Mouse (Mus musculus) bone marrow, adult 2 months (tissue): ENCODE results near the gene Cfap69. TPM values are rescaled to one million over a fixed set of nuclear protein-coding genes. Genes with fewer than 3 reads are reported as not detected.

Source experiments
- H3K27ac ChIP-seq: fragments of 200-500 bp; 2 replicates; pipeline ENCODE4 v1.5.1; 2012; ENCODE audit warnings: low read depth, mild to moderate bottlenecking, control low read depth, inconsistent platforms, low read length; ENCODE audit not compliant: control insufficient read depth, poor library complexity, insufficient read depth
- H3K4me1 ChIP-seq: fragments of 200-500 bp; 2 replicates; pipeline ENCODE4 v1.6.1; 2011; ENCODE audit warnings: low read length; ENCODE audit not compliant: control insufficient read depth, insufficient read depth
- H3K4me3 ChIP-seq: fragments of 200-500 bp; replicated peaks from 2 replicates; pipeline ENCODE3; 2011; ENCODE audit warnings: mild to moderate bottlenecking, low read depth, low read length, control low read depth; ENCODE audit not compliant: control insufficient read depth
- CTCF ChIP-seq: fragments of 200-500 bp; IDR thresholded peaks from 2 replicates; pipeline ENCODE4 v1.5.1; 2011; ENCODE audit warnings: low read length, control low read depth; ENCODE audit not compliant: control insufficient read depth, insufficient read depth
- POLR2A ChIP-seq: fragments of 200-500 bp; IDR thresholded peaks from 2 replicates; pipeline ENCODE4 v1.6.1; 2011; ENCODE audit warnings: low read depth, mild to moderate bottlenecking, control low read depth, low read length, borderline replicate concordance; ENCODE audit not compliant: control insufficient read depth
- WGBS: fragments of 180-500 bp; shearing (Covaris S2); methylation state at CpG from one replicate; pipeline ENCODE4 v1.1.7; 2018; 5-methylcytosine and 5-hydroxymethylcytosine counted together
- polyA plus RNA-seq: library from polyadenylated mRNA; stranded (reverse); fragments of >200 nt; gene quantifications from 2 replicates; pipeline ENCODE4 v1.2.4, GENCODE M21; 2011; ENCODE audit warnings: low replicate concordance; ENCODE audit not compliant: missing spikeins, insufficient read depth, insufficient read length

The Cfap69 gene
- polyA plus RNA-seq, 1 experiment: not detected

DNA sequence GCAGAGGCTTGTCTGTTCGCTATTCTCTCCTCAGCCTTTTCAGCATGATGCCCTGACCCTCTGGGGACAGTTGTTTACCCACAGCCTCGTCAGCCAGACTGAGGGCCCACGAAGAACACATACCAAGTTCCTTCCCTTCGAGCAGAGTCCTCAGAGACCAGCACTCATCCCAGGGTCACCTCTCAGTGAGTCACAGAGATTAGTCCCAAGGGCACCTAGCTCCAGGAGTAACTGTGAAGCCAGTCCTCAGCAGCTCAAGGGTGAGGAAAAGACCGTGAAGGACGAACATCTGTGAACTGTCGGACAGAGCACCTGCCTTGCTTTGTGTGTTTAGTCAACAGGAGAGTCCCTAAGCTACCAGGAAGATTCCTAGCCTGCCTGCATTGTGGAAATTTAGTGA is 4.9 kb upstream of the Cfap69 start:
- Histone ChIP-seq H3K27ac (no peak overlapping the region), H3K4me1 (no peaks in the 10 kb centered on the region; the same call in 1 of the 2 replicates), H3K4me3 (no peak overlapping the region)
- TF ChIP-seq POLR2A: no peak
- TF ChIP-seq CTCF: no peak
- WGBS: 69% methylated on average over 7 of the region's 7 CpGs

DNA sequence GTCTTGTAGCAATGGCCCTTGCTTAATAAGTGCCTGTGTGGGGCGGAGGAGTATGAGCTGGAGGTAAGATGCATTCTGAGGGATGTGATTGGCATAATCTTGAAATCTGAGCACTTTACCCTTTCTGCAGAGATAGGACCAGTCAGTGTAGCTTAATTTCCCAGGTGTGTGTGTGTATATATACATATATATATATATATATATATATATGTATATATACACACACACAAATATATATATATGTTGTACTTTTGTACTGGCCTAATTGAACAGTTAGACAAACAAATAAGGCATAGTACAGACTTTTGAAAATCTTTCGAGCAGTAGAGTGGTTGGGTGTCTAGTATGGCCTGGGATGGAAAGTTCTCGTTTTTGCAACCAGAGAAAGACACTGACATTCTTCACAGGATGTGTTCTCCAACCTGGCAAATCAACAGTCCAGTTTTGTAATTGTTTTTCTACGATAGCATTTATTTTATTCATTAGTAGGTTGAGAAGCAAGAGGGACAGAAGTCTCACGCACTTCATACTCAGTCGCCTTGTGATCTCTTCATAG is 410 bp upstream of the Cfap69 start:
- H3K27ac ChIP-seq: no peak overlapping the region
- 62% methylated on average over 6 of the region's 6 CpGs for WGBS
- TF ChIP-seq CTCF (no peak), POLR2A (no peak)
- H3K4me1 ChIP-seq: no peaks in the 10 kb centered on the region; the same call in 1 of the 2 replicates
- no peak overlapping the region for H3K4me3 ChIP-seq

DNA sequence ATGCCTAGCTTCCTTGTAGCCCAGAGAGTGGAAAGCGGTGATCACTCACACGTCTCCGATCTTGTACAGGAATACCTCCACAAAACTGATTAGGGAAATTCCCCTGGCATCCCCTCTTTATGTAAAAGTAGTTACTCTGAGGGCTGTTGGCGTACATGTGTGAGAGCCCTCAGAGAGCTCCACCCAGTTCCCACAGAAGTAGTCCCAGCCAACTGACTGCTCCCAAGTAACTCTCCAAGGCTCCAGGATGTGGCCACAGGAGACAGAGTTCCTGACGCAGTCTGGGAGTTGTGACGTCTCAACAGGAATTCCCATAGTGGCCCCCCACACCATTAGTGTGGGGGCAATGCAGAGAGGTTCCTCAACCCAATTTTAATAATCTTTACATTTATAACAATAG is 982 bp downstream of the Cfap69 start:
- H3K4me3 ChIP-seq: no peak overlapping the region

DNA sequence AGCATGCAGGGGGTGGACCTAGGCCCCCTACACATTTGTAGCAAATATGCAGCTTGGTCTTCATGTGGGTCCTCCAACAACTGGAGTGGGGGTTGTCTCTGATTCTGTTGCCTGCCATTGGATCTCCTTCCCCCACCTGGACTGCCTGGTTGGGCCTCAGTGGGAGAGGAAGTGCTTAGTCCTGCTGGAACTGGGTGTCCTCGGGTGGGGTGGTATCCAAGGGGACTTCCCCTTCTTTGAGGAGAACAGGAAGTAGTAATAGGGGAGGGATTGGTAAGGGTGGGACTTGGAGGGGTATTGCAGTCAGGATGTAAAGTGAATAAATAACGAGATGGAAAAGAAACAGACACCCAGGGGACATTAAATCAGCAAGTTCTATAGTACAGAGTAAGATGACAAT is 5.4 kb downstream of the Cfap69 start:
- Histone ChIP-seq H3K27ac (no peak overlapping the region), H3K4me3 (no peak overlapping the region), H3K4me1 (no peaks in the 10 kb centered on the region)
- WGBS: 0% methylated on average over 2 of the region's 2 CpGs
- no peak for TF ChIP-seq CTCF
- no peak for TF ChIP-seq POLR2A

More for the DNA sequence above, 982 bp downstream of the Cfap69 start:
- TF ChIP-seq CTCF: no peak
- TF ChIP-seq POLR2A: no peak
- no peak overlapping the region for H3K27ac ChIP-seq
- no peaks in the 10 kb centered on the region; the same call in 1 of the 2 replicates for H3K4me1 ChIP-seq
- WGBS: 52% methylated on average over 6 of the region's 6 CpGs

DNA sequence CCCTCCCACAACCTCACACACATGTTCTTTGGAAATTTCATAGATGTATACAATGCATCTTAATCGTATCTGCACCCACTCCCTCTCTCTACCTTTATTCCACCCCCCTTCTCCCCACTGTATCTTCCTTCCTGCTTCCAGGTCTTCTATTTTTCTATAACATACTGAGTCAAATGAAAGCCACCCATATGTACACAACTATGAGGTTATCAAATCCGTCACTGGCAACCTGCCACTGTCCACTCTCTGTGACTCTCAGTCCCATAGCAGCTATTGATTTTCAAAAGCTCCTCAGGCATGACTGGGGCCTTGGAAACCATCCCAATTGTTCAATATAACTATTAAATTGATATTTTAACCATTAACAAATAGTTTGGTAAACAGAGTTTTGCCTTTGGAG is 6.1 kb downstream of the Cfap69 start:
- TF ChIP-seq CTCF (no peak), POLR2A (no peak)
- 72% methylated on average over 2 of the region's 2 CpGs for WGBS
- no peak overlapping the region for H3K4me3 ChIP-seq
- H3K27ac ChIP-seq: no peak overlapping the region
- no peaks in the 10 kb centered on the region for H3K4me1 ChIP-seq

DNA sequence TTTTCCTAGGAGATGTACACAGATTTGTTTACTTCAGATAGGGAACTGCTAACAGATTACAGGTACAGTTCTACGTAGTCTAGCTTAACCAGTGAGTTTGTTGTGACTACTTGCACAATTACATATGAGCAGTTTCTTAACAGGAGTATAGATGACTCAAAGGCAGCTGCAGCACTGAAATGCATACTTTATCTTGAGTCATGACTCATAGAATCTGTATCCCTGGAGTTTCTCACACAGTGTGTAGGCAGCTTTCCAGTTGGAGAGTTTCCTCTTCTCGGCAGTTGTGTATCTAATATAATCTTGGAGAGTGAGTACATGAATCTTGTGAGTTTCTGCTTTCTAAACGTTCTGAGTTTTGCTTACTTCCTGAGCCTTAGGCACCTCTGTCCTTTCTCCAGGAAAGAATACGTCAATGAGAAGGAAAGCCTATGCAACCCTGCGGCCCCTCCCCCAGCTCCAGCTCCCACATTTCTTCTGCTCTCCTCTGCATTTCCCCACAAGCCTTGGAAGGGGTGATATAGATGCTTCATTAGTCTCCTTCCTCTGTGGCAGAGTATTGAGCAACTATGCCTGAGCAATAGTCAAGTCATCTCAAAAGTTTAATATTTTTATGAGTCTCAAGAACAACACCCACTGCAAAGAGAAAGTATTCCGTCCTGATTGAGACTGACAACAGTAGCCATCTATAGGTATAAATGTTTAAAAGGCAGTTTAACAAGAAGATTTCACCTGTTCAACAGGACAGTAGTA is 15.0 kb downstream of the Cfap69 start:
- 59% methylated on average over 6 of the region's 6 CpGs for WGBS
- H3K4me3 ChIP-seq: no peak overlapping the region
- H3K27ac ChIP-seq: no peak overlapping the region
- no peak for TF ChIP-seq POLR2A
- TF ChIP-seq CTCF: no peak
- H3K4me1 ChIP-seq: no peaks in the 10 kb centered on the region

DNA sequence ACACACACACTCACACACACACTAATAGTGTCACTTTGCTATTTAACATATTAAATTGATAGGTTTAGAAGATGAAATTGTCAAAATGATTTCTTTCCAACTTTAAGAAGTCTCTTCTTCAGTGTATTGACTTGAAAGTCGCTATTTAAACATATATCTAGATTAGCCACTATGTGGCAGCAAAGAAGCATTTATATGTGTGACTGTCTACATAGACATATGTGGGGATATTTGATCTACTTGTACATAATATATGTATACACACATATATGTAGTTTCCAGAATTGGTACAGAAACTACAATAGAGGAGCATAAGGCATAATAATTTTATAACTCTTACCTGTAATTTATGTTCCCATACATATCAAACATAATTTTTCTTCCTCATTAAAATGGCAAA is 17.9 kb downstream of the Cfap69 start:
- no peak overlapping the region for H3K27ac ChIP-seq
- TF ChIP-seq CTCF (no peak), POLR2A (no peak)
- no peak overlapping the region for H3K4me3 ChIP-seq
- no peaks in the 10 kb centered on the region for H3K4me1 ChIP-seq
- WGBS: 4% methylated on average over 1 of the region's 1 CpGs

DNA sequence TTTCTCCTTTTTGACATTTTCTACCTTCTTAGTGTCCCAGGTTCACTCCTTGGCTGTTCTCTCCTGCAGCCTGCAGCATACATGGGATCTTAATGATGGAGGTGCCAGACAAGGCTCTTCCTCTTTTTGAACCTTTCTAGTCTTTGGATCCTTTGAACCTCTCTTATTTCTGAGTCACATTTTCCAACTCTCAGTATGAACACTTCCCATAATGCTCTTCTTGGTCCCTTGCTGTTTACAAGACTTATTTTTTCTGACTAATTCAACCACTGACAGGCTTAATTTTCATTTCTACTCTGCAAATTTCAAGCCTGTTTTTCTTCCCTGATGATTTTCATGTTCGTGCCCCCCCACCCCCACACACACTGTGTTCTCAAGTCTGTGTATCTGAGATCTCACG is 25.5 kb downstream of the Cfap69 start:
- H3K27ac ChIP-seq: no peak overlapping the region
- no peak overlapping the region for H3K4me3 ChIP-seq
- H3K4me1 ChIP-seq: no peaks in the 10 kb centered on the region
- 57% methylated on average over 2 of the region's 2 CpGs for WGBS
- TF ChIP-seq CTCF (no peak), POLR2A (no peak)
